Mouse (Mus musculus): Measurements from ENCODE around the gene Abcf2. TPM values are rescaled to one million over a fixed set of nuclear protein-coding genes. Genes with fewer than 3 reads are reported as not detected.

The Abcf2 gene
- total and polyA plus RNA-seq, 3 experiments: 244 to 257 TPM; not detected in 1

DNA sequence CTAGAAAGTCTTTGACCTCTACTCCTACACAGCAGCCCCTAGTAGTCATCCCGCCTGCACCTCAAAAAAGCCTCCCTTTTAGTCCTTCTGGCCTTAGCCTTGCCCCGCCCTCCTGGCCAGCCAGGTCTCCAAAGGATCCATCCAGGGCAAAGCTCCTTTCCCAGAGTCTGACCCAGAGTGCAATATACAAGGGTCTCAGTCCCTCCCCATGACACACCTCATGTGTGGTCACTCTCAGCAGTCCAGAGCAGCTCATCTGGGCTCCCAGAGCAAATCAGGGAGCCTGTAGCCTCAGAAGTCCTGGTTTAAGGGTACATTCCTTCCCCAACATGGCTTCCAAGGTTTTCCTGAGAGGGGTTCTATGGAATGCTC lies 26.0 kb downstream of the Abcf2 start:
- DNase-seq (ENCODE audit: low read depth, low spot score): no peak
- no peaks in the 10 kb centered on the region for H3K79me2 ChIP-seq (ENCODE audit: control insufficient read depth, insufficient read depth, low read length, poor library complexity)
- no peaks in the 10 kb centered on the region for H3K4me1 ChIP-seq (ENCODE audit: control insufficient read depth in 1 of 2, insufficient read depth in 2 of 2, low read length in 2 of 2)
- no peaks in the 10 kb centered on the region for H3K9me3 ChIP-seq (replicated peaks; ENCODE audit: insufficient read depth, low read length)
- H3K9ac ChIP-seq (ENCODE audit: control insufficient read depth, low read depth, low read length, poor library complexity, severe bottlenecking): no peak overlapping the region
- TF ChIP-seq GABPA (IDR thresholded peaks at IDR 0.05; ENCODE audit: low read depth, low read length): no peak
- TF ChIP-seq BHLHE40 (IDR thresholded peaks at IDR 0.05; ENCODE audit: borderline replicate concordance, low read depth, low read length): no peak
- H3K27me3 ChIP-seq (ENCODE audit: control insufficient read depth in 1 of 2, insufficient read depth in 2 of 2, low read length in 2 of 2): peaks cover 9 to 23% of the 10 kb centered on the region in 2 experiments
- no peaks in the 10 kb centered on the region for H3K36me3 ChIP-seq (ENCODE audit: control insufficient read depth in 1 of 2, insufficient read depth in 2 of 2, low read length in 2 of 2)
- no peak overlapping the region for H3K27ac ChIP-seq (ENCODE audit: control insufficient read depth, low read depth, low read length)
- H3K4me3 ChIP-seq (ENCODE audit: control insufficient read depth in 1 of 2, insufficient read depth in 1 of 2, low read depth in 2 of 2, low read length in 2 of 2): no peak overlapping the region

DNA sequence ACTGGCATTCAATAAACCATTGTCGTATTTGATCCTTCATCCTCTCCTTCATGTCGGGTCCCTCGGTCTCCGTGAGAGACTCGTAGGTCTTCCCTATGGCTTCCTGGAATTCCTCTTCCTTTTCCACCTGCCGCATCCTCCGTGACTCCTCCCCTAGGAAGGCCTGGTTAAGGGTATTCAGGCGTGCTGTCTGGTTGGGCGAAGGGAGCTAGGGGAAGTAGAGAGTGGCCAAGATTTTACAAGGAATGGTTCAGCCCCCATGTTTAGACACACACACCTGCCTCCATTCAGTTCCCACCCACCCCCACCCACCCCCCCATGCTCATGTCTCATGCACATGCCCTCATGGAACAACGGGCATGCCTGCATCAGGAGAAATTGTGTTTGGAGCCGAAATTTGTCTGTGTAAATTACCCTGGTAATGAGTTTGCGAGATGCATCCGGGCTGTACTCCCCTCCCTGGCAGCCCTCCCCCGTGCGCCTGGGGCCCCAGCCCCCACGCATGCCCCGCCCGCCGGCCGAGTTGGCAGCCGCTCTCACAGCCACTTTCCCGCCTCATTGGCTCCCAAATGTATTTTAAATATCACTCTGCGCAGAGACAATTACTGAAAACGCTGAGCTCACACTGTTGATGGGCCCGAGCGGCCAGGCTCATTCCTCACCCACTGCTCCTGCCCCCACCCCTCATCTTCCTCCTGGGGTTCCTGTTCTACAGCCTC lies 26.5 kb downstream of the Abcf2 start:
- H3K9ac ChIP-seq (ENCODE audit: control insufficient read depth, low read depth, low read length, poor library complexity, severe bottlenecking): no peak overlapping the region
- no peak overlapping the region for H3K4me3 ChIP-seq (ENCODE audit: control insufficient read depth in 1 of 2, insufficient read depth in 1 of 2, low read depth in 2 of 2, low read length in 2 of 2)
- peaks cover 9 to 21% of the 10 kb centered on the region in 2 experiments for H3K27me3 ChIP-seq (ENCODE audit: control insufficient read depth in 1 of 2, insufficient read depth in 2 of 2, low read length in 2 of 2)
- no peak overlapping the region for H3K27ac ChIP-seq (ENCODE audit: control insufficient read depth, low read depth, low read length)
- TF ChIP-seq NRF1 (IDR thresholded peaks at IDR 0.05; ENCODE audit: insufficient read depth, low read depth, low read length, poor library complexity, severe bottlenecking) (no peak), HCFC1 (IDR thresholded peaks at IDR 0.05; ENCODE audit: low read depth, low read length) (no peak), ZKSCAN1 (IDR thresholded peaks at IDR 0.05; ENCODE audit: low read depth, low read length) (no peak), CHD1 (IDR thresholded peaks at IDR 0.05; ENCODE audit: low read depth, low read length) (no peak)
- H3K79me2 ChIP-seq (ENCODE audit: control insufficient read depth, insufficient read depth, low read length, poor library complexity): no peaks in the 10 kb centered on the region
- H3K36me3 ChIP-seq (ENCODE audit: control insufficient read depth in 1 of 2, insufficient read depth in 2 of 2, low read length in 2 of 2): no peaks in the 10 kb centered on the region
- no peaks in the 10 kb centered on the region for H3K4me1 ChIP-seq (ENCODE audit: control insufficient read depth in 1 of 2, insufficient read depth in 2 of 2, low read length in 2 of 2)
- DNase-seq (ENCODE audit: low read depth, low spot score): no peak
- no peaks in the 10 kb centered on the region for H3K9me3 ChIP-seq (replicated peaks; ENCODE audit: insufficient read depth, low read length)

DNA sequence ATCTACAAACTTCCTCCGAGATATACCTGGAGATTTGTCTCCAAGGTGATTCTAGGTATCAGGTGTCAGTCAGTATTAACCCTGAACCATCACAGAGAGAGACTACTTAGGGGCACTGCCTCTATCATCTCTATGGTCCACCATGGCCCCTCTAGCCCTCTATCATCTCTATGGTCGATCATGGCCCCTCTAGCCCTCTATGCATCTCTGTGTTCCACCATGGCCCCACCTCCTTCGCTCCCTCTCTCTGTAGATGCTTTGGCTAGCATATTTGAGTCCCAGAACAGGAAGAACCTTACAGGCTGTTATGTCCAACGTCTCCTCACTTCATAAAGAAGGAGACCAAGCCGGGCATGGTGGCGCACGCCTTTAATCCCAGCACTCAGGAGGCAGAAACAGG lies 34.6 kb downstream of the Abcf2 start:
- Histone ChIP-seq H3K27ac (ENCODE audit: control insufficient read depth, low read depth, low read length) (no peak overlapping the region), H3K27me3 (ENCODE audit: control insufficient read depth in 1 of 2, insufficient read depth in 2 of 2, low read length in 2 of 2) (peaks cover 0 to 5% of the 10 kb centered on the region in 2 experiments; a peak in 2 of 4 replicates), H3K79me2 (ENCODE audit: control insufficient read depth, insufficient read depth, low read length, poor library complexity) (no peaks in the 10 kb centered on the region), H3K9me3 (replicated peaks; ENCODE audit: insufficient read depth, low read length) (no peaks in the 10 kb centered on the region), H3K36me3 (ENCODE audit: control insufficient read depth in 1 of 2, insufficient read depth in 2 of 2, low read length in 2 of 2) (no peaks in the 10 kb centered on the region), H3K4me1 (ENCODE audit: control insufficient read depth in 1 of 2, insufficient read depth in 2 of 2, low read length in 2 of 2) (peaks cover 0 to 8% of the 10 kb centered on the region in 2 experiments; a peak in 2 of 4 replicates), H3K4me3 (ENCODE audit: control insufficient read depth in 1 of 2, insufficient read depth in 1 of 2, low read depth in 2 of 2, low read length in 2 of 2) (no peak overlapping the region), H3K9ac (ENCODE audit: control insufficient read depth, low read depth, low read length, poor library complexity, severe bottlenecking) (no peak overlapping the region)
- DNase-seq (ENCODE audit: low read depth, low spot score): peak; percentile 83
- TF ChIP-seq JUND (IDR thresholded peaks at IDR 0.05; ENCODE audit: low read depth, low read length) (no peak), USF2 (IDR thresholded peaks at IDR 0.05; ENCODE audit: borderline replicate concordance in 1 of 2, insufficient read depth in 1 of 2, low read depth in 1 of 2, low read length in 2 of 2) (no peak), MAFK (IDR thresholded peaks at IDR 0.05; ENCODE audit: borderline replicate concordance, low read depth, low read length) (no peak), MAZ (IDR thresholded peaks at IDR 0.05; ENCODE audit: low read depth, low read length) (0 out of 2 replicates have a peak, but pooled peaks have one; percentile 39), ZMIZ1 (IDR thresholded peaks at IDR 0.05; ENCODE audit: low read depth, low read length) (no peak), POLR2AphosphoS2 (IDR thresholded peaks at IDR 0.05; ENCODE audit: low read length) (no peak), NELFE (IDR thresholded peaks at IDR 0.05; ENCODE audit: low read depth, low read length) (no peak), MYC (IDR thresholded peaks at IDR 0.05; ENCODE audit: low read depth, low read length) (no peak), BHLHE40 (IDR thresholded peaks at IDR 0.05; ENCODE audit: borderline replicate concordance, low read depth, low read length) (no peak), TBP (IDR thresholded peaks at IDR 0.05; ENCODE audit: low read depth, low read length) (peak; percentile 68), ELF1 (IDR thresholded peaks at IDR 0.05; ENCODE audit: low read depth, low read length) (0 out of 2 replicates have a peak, but pooled peaks have one; percentile 7), MYB (IDR thresholded peaks at IDR 0.05; ENCODE audit: low read depth, low read length) (no peak), MAX (IDR thresholded peaks at IDR 0.05; ENCODE audit: low read length) (no peak), KAT2A (conservative IDR thresholded peaks at IDR 0.05; ENCODE audit: low read depth, low read length) (no peak), POLR2AphosphoS5 (IDR thresholded peaks at IDR 0.05; ENCODE audit: borderline replicate concordance, low read depth, low read length) (no peak), ZC3H11A (IDR thresholded peaks at IDR 0.05; ENCODE audit: low read depth, low read length) (no peak), MXI1 (IDR thresholded peaks at IDR 0.05; ENCODE audit: low read depth, low read length) (no peak), HCFC1 (IDR thresholded peaks at IDR 0.05; ENCODE audit: low read depth, low read length) (peak; percentile 82), CHD2 (IDR thresholded peaks at IDR 0.05; ENCODE audit: low read length) (no peak), NRF1 (IDR thresholded peaks at IDR 0.05; ENCODE audit: insufficient read depth, low read depth, low read length, poor library complexity, severe bottlenecking) (no peak), MEF2A (IDR thresholded peaks at IDR 0.05; ENCODE audit: extremely low read depth, insufficient replicate concordance, low read depth, low read length, poor library complexity, severe bottlenecking) (no peak)

Measured in MEL (cell line).